In genomic region chr17:47698156-47698555, GRCm38 (mm10) we compare ENCODE assay signal across 20 mouse cellular contexts. TPM values are rescaled to one million over a fixed set of nuclear protein-coding genes. Genes with fewer than 3 reads are reported as not detected.
"Had no signal": no experiment of that assay in that cellular context is flagged by ENCODE, and none has a peak within 500 bp of the region (broad histone marks: within the 10 kb centered on the region; RNA-seq: fewer than 3 reads in every experiment).

No protein-coding gene starts in this region.

- H3K27me3 ChIP-seq: lung, embryonic 15.5 days; midbrain, embryonic 15.5 days; stomach, embryonic 15.5 days had no signal

- H3K27ac ChIP-seq: intestine, embryonic 15.5 days; left cerebral cortex, adult 2 months; limb, embryonic 10.5 days; lung, embryonic 15.5 days; macrophage; midbrain, embryonic 15.5 days; neural tube, embryonic 12.5 days; stomach, embryonic 15.5 days had no signal

- H3K36me3 ChIP-seq: midbrain, embryonic 15.5 days had no signal

- H3K4me3 ChIP-seq: intestine, embryonic 15.5 days; left cerebral cortex, adult 2 months; limb, embryonic 10.5 days; lung, embryonic 15.5 days; megakaryocyte, embryonic 14.5 days; midbrain, embryonic 15.5 days; neural tube, embryonic 12.5 days; stomach, embryonic 15.5 days had no signal

- H3K4me2 ChIP-seq: intestine, embryonic 15.5 days; liver, embryonic 11.5 days; lung, embryonic 15.5 days; midbrain, embryonic 11.5 days; midbrain, embryonic 15.5 days; neural tube, embryonic 12.5 days; stomach, embryonic 15.5 days had no signal

- ATAC-seq: intestine, embryonic 15.5 days; midbrain, embryonic 15.5 days had no signal

- H3K9me3 ChIP-seq: intestine, embryonic 15.5 days; limb, embryonic 10.5 days; lung, embryonic 15.5 days; megakaryocyte, embryonic 14.5 days; midbrain, embryonic 15.5 days; neural tube, embryonic 12.5 days; stomach, embryonic 15.5 days had no signal

- H3K9ac ChIP-seq: intestine, embryonic 15.5 days; lung, embryonic 15.5 days; midbrain, embryonic 15.5 days; neural tube, embryonic 12.5 days; stomach, embryonic 15.5 days had no signal

- DNase-seq: lung, postnatal 14 days; right cerebral cortex, postnatal 14 days; thymus, adult 2 months; thymus, postnatal 36 days had no signal

RNA-seq across cellular contexts. Expression of gene Prickle4, which starts 3.6 kb away (rescaled TPM):
- total RNA-seq: monocyte, adult 5-6 weeks; neutrophil, adult 5-6 weeks had no signal

RNA-seq across cellular contexts. Expression of gene Gm21981, which starts 3.9 kb away (rescaled TPM):
- total RNA-seq: monocyte, adult 5-6 weeks; neutrophil, adult 5-6 weeks had no signal
- polyA plus RNA-seq: liver, embryonic 16.5 days had no signal

RNA-seq across cellular contexts. Expression of gene Pgc, which starts 28.5 kb away (rescaled TPM):
- total RNA-seq: layer of hippocampus, postnatal 25 days; left cerebral cortex, adult 2 months; left cerebral cortex, postnatal 14 days; monocyte, adult 5-6 weeks; neutrophil, adult 5-6 weeks had no signal
- polyA plus RNA-seq: limb, embryonic 10.5 days; liver, embryonic 11.5 days; liver, embryonic 16.5 days; macrophage; midbrain, embryonic 11.5 days; midbrain, embryonic 15.5 days; neural tube, embryonic 12.5 days had no signal
